Mouse (Mus musculus) R1 (cell line): ENCODE results near the gene Exoc3l.

Experiments used
- DNase-seq: peaks from one replicate; pipeline ENCODE4 v3.0.0-alpha.2; 2018; ENCODE audit warnings: low read depth, low spot score

Gene Exoc3l

DNA sequence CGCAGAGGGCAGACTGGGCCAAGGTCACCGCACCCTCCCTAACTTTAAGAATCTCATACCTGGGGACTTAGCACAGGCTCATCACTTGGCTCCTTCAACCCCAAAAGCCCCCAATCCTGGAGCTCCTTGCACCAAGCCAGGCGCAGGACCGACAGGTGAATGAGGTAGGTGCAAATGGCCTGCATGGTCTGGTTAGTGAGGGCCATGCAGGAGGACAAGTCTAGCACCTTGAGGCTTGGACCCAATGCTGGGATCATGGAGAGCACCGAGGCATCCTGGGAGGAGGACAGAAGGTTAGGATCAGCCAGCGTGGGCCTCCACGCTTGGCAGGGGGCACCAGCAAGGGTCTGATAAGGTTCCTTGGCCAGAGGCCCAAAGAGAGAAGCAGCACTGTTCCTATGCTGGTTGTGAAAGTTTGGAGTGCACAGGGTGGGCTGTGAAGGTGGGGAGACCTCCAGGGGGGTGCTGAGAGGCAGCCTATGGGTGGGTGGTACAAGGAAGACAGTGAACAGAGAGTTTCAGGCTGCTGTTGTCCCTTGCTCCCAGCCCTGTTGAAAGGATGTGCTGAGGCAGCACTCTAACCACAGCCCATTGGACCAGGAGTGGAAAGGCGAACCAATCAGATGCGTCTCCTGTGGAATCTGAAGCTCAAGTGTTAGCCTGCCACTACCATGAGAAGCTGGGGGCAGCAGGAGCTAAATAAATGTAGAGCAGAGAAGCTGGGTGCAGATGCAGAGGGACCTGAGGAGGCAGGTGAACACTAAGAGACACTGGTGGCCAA is 17.9 kb upstream of the Exoc3l start:
- DNase-seq: no peak

DNA sequence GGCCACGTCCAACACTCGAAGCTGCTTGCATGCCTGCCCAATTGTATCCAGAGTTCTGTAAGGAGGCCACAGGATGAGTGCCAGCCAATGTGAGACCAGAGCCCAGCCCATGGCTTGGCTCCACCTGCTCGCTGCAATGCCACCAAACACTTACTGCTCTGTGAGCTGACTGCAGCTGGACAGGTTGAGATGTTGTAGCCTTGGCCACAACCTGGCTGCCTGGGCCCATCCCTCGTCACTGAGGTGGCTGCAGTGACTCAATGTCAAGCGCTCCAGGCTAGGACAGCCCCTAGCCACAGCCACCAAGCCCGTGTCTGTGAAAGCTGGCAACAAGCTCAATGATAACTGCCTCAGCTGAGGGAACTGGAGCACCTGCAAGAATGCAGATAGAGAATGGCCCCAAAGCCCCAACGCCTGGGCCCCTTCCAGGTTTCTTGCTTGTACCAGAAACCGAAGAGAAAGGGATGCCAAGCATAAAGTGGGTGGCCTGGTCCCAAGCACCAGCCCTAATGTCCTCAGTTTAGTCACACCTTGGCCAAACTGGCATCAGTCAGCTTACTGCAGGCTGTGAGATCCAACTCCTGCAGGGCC is 17.1 kb upstream of the Exoc3l start:
- DNase-seq: no peak

DNA sequence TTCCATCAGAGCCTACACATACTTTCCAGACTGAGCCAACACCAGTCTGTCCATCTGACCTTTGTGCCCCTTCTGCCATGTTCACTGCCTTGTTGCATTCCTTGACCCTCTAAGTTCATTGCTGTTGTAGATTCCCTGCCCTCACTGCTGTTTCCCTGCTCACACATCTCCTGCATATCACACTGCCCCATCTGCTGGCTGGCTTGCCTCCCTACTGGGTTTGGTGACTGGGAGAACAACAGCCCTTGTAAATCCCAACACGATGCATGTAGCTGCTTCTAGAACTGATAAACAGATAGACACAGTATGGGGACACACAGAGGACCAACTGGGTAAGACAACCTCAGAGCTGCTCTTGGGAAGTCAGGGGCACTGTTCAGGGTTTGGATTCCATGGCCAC is 15.8 kb upstream of the Exoc3l start:
- no peak for DNase-seq

DNA sequence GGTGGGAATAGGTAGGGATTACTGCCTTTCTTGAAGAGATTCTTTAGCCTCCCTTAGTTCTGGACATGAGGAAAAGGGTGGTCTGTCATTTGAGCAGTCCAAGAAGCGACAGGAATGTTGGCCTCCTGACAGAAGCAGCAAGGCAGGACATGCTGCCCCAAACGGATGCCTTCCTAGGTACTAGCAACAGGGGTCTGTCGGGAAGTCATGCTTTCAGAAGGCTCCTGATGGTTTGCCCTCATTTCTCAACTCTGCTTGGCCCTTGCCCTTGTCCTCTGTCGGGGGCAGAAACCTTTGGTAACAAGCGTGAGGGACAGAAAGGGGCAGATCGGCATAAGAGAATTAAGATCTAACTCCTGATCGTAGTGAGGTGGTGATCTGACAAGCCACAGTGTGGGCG is 14.2 kb upstream of the Exoc3l start:
- no peak for DNase-seq

DNA sequence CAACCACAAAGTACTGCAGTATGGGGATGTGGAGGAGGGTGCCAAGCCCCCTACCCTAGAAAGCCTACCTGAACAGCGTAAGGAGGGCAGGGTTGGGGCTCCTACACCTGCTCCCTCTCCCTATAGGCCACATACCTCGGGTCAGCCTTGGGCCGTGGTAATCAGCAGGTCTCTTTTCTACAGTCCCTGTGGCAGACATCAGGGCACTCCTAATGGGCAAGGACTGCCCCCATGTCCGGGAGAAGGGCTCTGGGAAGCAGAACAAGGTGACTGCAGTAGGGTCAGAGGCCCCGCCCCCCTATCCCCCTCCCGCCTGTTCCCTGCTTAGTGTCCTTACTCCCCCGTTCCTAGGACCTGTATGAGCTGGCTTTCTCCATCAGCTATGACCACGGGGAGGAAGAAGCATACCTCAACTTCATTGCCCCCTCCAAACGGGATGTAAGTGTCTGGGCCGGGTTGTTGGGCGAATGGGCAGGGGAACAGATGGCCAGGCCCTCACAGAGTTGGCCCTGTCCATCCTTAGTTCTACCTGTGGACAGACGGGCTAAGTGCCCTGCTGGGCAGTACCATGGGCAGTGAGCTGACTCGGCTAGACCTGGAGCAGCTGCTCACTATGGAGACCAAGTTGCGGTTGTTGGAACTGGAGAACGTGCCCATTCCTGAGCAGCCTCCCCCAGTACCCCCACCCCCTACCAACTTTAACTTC is 13.4 kb upstream of the Exoc3l start:
- DNase-seq: no peak

DNA sequence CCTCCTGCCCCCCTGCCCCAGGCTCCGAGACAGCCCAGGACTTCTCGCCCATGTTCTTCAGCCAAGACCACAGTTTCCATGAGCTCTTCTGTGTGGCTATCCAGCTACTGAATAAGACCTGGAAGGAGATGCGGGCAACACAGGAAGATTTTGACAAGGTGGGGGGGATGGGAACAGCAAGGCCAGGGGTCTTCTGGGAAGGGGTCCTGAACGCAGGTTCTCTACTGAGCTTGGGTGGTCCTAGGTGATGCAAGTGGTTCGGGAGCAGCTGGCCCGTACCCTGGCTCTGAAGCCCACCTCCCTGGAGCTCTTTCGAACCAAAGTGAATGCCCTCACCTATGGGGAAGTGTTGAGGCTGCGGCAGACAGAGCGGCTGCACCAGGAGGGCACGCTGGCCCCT is 12.5 kb upstream of the Exoc3l start:
- no peak for DNase-seq

DNA sequence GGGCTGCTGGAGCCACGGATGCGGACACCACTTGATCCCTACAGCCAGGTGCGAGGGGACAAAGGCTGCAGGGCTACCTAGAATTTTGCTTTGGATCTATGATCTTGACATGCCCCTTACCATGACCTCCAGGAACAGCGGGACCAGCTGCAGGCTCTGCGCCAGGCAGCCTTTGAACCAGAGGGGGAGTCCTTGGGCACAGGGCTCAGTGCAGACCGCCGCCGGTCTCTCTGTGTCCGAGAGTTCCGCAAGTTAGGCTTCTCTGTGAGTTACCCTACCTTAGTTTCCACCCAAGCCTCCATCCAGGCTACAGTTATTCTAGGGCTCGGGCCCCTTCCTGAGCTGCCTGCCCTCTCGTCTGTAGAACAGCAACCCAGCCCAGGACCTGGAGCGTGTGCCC is 11.8 kb upstream of the Exoc3l start:
- no peak for DNase-seq

DNA sequence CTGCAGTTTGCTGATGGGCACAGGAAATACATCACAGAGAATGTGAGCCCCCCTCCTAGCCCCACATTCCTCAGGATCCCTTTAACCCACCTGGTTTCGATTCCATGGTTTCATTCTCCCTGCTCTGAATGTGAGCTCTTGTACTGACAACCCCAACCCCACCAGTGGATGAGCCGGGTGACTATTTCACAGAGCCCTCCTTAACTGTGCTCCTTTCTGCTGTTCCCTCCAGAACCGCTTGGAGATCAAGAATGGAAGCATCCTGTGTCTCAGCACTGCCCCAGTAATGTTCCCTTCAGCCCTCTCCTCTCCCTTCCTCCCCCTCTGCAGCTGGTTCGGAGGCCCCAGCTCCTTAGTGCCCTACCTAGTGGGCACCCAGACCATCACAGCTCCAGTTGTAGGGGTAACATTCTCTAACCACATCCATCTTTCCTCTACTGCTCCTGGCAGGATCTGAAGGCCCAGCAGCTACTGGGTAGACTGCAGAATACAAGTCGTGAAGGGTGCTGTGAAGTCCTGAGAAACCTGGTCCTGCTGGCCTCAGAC is 10.3 kb upstream of the Exoc3l start:
- peak; percentile 39 for DNase-seq

DNA sequence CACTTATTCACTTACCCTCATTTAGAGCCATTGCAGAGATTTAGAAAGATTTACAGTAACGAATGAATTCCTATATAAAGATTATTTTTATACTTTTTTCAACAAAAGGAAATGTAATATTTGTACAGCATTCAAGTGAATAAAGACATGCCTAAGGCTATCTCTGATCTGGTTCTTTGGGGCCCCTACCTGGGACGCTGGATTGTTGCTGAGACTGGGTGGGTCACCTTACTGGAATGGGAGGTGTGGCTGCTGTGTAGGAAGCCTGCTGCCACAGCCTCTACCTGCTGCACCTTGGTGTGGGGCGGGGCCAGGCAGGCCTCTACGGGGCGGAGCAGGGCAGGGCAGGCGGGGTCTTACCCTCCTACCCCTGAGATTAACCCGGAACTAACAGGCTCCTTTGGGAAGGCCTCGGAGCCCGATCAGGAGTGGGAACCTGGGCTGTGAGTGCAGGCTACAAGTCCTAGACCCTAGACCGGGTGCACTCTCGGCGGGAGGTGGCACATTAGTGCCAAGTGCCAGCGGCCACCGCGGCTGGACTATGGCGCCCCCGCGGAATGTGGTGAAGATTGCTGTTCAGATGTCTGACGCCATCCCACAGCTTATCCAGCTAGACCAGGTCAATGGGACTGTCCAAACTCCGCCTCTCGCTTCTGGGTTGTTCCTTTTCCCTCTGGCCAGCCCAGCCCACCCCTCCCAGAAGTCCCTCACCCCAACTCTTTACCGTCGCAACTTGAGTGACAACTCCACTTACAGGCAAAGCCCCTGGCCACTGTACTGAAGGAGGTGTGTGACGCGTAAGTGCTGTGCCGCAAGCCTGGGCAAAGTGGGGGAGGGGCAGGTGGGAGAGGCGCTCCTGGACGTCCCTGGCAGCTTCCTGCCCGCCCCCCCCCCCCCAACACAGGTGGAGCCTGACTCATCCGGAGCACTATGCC is 9.6 kb upstream of the Exoc3l start, which contains the start of gene Elmo3:
Gene Elmo3, plus strand, starts transcription at position 391 of the 935 bp plus-strand sequence.
- peak; percentile 87 for DNase-seq

DNA sequence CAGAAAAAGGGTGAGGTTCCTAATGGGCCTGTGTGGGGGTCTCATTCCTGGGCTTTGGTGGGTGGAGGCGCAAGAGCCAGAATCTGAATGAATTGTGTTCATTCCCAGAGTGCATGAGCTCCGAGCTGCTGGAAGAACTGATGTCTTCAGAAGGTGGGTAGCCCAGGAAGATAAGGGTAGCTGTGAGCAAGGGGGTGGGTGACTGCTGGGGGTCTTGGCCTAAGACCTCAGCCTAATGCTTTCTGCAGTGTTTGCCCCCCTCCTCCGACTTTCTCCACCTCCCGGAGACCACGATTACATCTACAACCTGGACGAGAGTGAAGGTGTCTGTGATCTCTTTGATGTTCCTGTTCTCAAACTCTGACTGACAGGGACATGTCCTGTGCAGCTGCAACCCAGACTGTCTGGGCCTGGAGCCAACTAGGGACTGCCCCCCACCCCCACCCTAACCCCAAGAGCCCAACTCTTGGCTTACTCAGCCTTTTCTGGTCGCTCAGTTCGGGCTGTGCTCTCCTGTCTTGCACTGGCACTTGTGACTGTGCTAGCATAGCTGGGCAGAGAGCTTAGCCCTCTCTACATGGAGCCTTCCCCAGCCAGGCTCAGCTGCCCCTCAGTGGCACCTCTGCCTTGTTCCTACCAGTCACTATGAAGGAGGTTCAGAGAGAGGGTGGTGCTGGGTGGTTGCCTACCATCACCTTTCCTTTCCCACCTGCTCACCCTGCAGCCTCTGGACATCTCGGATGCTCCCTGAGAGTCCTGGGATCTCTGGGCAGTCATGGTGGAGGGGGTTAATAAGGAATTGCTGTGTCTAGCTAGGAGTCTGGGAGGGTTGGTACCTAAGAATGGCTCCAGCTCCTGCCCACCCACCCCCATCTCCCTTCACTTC is 8.7 kb upstream of the Exoc3l start:
- no peak for DNase-seq

DNA sequence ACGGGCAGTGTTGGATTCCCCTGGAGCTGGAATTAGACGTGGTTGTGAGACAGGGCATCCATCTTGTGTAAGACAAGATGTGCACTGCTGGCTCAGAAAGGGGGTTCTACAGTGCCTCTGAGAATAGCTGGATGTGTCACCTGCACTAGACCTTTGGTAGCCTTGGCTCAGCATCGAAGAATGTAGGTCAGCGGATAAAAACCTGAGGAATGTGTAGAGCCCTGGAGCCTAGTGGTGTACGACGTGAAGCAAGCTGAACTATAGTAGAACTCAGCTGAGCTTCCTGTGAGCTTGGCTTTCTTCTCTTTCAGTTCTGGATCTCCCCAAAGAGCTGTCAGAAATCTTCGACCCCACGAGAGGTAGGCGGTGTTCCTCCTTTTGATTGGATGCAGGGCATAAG is 8.0 kb upstream of the Exoc3l start:
- DNase-seq: no peak

DNA sequence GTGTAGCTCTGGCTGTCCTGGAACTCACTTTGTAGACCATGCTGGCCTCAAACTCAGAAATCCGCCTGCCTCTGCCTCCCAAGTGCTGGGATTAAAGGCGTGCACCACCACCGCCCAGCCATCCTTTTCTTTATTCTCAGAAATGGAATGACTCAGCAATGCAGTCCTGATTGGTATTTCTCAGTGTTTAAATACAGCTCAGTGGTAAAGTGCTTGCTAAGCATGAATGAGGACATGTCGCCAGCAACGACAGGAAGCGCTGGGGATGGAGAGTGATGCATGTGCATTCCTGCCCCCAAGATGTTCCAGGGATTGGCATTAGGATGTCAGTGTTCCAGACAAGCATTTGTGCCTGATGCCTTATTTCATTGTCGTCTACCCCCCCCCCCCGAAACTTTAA is 7.5 kb upstream of the Exoc3l start:
- no peak for DNase-seq

DNA sequence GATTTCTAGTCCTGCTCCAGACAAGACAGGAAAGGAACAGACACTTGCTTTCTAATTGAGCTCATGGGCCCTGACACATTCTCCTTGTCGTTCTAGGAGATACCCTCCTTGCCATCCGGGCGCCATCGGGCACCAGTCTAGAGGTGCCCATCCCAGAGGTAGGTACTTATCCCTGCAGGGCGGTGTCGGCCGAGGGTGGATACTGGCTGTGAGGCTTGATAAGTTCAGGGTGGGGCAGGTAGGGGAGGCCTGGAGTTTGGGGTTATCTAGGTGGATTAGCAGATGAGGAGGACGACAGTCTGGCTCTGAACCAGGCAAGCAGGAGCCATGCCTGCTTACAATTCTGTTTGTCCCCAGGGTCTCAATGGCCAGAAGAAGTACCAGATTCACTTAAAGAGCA is 4.1 kb upstream of the Exoc3l start:
- DNase-seq: no peak

DNA sequence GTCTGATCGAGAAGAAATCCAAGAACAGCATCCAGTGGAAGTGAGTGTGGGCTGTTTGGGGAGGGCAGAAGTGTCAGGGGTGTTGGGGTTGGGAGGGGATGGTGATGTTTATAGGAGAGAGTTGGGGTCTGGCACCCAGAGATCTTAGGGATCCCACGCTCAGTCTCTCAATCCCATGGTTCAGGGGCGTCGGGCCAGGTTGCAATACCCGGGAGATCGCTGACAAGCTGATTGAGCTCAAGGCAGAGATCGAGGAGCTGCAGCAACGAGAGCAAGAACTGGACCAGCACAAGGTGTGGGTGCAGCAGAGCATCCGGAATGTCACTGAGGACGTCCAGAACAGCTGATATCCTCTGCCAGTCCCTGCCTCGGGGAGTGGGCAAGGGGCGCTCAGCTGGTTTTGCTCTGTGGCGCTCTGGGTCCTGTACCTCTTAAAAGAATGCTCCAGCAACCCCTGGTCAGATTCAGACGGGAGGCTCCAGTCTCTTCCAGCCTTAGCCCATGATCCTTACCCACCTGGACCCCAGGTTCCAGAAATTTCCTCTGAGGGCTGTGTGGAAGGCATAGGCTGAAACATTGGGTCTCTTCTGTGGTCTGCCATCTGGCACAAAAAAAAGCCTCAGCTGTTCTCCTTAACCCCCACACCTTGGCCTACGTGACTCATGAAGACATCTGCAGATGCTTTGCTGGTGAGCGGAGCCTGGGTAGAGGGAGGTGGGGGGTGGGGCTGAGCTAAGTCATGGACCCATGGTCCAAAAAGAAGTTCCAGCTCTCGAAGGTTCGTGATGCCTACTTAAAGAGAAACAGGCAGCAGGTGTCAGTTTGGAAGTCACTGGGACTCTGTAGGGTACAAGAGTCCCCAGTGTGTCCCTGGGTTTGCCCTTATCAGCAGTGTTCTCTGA is 2.7 kb upstream of the Exoc3l start:
- DNase-seq: no peak

DNA sequence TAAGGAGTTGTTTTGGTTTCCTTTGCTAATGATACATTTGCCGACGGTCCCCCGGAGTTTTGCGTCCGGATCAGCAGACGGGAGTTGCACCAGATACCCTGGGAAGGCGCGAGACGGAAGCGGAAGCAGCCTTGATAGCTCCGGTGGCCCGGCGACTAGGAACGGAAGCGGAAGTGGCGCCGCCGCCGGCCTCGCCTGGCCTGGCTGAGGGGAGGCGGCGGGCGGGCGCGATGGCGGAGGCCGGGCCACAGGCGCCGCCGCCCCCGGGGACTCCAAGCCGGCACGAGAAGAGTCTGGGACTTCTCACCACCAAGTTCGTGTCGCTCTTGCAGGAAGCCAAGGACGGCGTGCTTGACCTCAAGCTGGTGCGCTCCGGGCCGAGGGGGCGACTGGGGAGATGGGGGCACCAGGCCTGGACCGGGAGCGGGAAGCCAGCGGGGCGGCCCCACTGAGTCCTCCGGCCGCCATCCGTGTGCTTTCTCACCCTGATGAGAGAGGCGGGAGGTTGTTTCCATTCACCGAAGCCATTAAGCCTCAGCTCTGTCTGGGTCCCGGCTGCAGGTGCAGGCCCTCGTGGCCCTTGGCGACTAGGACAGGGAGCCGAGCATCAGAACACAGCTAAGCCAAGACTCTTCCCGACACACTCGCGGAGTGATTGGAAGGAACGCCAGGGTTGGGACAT is 1.8 kb upstream of the Exoc3l start, which contains the start of gene E2f4:
Gene E2f4, plus strand, starts transcription at position 153 of the 682 bp plus-strand sequence.
- DNase-seq: peak; percentile 92

DNA sequence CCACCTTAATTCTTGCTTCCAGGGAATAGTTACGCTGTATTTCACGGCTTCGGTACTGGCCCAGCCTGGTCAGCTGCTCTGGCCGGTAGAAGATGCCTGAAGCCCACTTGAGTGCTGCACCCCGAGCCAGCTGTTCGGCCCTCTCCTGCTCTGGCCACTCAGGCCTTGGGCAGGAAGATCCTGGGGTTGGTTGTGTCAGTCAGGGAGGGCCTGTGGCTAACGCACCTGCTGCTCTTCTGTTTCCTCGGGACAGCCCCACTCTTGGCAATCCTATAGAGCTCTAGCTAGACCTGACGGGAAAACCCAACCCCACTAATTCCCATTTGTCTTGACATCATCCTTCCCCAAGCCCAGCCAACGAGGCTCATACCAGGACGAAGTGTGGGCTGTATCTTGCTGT is 645 bp downstream of the Exoc3l start:
- DNase-seq: no peak

DNA sequence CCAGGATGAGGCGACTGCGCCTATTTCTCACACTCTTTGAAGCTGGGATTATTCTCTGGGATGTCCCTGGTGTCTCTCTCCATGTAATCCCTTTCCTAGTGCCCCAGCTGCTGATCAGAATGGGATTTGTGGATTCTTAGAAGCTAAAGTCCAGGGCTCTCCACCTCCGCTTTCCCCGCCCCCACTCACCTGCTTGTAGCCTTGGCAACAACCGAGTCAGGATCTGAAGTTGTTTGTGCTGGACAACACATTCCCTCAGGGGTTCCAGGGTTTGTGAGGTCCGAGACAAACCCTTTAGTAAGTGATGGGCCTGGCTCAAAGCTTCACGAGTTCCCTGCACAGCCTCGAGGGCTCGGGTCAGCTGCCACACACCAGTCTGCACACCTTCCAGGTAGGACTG is 1.1 kb downstream of the Exoc3l start:
- DNase-seq: peak; percentile 63

DNA sequence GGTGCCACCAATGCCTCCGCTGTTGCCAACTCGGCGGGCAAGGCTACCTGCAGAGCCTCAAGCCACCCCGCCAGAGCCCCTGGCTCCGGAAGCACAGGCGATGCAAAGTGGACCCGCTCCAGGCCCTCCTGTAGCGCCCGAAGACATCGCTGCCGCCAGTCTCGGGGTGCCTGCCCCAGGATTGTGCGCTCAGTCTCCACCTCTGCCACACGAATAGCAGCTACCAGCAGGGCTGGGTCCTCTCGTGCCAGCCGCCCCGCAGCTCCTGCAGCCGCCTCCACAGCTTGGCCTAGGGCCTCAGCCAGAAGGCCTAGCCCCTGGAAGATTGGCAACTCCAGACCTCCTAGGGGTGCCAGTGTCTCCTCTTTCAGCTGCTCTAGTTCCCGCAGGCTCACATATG is 2.5 kb downstream of the Exoc3l start:
- DNase-seq: no peak

DNA sequence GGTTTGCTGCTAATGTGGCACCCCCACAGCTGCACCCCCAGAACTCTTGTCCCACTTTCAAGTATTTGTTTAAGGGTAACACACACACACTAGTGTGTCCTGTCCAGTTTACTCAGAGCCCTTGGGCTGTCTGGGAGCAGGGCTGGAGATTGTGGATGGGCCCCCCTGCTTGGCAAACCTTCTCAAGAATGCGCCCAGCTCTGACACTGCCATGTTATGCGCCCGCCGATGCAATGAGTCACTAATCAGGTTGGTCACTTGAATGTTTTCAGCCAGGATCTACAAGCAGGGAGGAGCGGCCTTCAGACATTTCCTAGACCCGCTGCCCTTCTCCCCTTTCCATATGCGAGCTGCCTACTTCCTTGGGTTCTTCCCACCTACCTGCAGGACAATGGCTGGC is 3.4 kb downstream of the Exoc3l start:
- no peak for DNase-seq
